Mouse (Mus musculus) ZHBTc4 (cell line): ENCODE results near the gene Gatad2a.
"Not testable (repeated sequence)": the region's sequence is repeated elsewhere in the genome, so short reads cannot be mapped to it uniquely, and the experiment has no call there.

Experiments
- DNase-seq: peaks from one replicate; pipeline ENCODE4 v3.0.0-alpha.2; 2011; ENCODE audit warnings: low read depth, low spot score

The Gatad2a gene

DNA sequence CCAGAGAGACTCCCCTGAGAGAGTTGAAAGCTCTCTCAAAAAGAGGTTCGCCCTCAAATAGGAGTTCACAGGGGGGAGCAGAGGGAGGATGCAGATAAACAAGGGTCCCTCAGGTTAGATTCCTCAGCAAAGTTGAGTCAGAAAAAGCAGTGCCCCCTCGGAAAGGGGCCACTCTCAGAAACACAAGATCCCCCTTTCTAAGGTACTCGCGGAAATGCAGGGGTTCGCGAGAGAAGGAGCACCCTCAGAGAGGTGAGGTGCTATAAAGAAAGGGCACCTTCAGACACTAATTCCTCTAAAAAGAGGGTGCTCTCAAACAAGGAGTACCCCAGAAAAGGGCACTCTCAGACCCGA is 785 bp downstream of the Gatad2a start:
- DNase-seq, result no peak

DNA sequence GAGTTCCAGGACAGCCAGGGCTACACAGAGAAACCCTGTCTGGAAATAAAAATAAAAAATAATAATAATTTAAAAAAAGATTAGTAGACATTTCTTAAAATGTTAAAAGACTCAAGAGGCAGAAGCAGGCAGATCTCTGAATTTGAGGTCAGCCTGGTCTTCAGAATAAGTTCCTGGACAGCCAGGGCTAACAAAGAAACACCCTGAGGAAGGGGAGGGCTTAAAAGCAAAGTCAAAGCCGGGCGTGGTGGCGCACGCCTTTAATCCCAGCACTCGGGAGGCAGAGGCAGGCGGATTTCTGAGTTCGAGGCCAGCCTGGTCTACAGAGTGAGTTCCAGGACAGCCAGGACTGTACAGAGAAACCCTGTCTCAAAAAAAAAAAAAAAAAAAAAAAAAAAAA is 7.2 kb downstream of the Gatad2a start:
- peak; percentile 60 for DNase-seq

DNA sequence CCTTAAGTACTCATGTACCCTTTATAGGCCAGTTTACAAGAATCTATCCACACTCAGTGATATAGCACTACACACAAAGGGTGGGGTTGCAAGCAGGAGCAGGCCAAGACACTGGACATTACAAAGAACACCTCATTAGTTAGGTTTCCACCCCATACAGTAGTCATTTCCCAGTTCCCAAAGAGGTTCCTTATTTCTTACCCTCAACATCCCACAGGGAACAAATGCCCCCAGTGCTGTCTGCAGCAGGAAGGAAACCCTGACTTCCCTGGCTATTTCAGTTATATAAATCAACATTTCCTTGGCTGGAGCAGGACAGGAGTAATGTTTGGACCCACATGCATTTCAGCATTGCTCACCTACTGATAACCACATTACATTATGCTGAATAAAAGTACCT is 8.4 kb downstream of the Gatad2a start:
- DNase-seq, result no peak

DNA sequence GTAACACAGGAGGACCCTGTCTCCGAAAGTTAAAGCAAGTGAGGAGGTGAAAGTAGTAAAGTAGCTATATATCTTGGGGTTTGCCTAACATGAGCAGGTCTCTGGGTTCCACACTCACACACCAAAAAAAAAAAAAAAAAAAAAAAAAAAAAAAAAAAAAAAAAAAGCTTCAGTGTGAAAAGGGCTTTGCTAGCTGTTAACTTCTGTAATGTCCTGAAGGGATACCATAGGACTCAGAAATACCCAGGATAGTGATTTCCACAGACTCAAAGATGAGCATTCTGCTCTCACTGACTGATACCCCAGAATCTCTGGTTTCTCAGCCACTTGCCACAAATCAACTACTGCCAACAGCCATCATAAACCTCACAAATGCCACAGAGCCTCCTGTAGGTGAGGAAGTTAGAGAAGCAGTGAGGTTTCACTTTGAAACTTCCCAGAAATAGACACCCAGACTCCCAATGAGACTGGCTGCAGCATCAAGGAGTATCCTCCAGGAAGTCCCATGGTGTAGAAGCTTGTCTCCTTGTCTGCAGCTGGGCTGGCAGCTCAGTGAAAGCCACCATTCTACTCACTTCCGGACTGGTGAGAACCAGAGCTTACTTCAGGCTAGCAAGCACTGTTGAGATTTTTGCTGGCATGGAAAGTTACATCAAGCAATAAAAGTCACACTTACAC is 11.2 kb downstream of the Gatad2a start:
- no peak for DNase-seq

DNA sequence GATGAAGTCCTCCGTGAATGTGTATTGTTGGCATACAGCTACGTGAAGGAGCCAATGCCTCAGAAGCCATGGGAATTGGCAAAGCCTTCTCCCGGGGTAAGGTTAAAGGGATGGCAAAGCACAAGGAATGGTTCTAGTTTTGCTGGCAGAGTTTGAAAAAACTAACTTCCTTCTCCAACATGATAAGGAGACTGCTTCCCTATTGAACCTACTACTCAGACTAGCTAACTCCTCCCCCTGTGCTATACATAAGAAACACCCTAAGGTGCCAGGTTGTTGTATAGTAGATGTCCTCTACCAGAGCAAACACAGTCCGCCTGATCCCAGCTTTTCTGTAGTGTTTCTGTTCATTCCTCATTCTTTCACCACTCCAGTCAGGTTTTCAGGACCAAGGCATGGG is 17.7 kb downstream of the Gatad2a start:
- no peak for DNase-seq

DNA sequence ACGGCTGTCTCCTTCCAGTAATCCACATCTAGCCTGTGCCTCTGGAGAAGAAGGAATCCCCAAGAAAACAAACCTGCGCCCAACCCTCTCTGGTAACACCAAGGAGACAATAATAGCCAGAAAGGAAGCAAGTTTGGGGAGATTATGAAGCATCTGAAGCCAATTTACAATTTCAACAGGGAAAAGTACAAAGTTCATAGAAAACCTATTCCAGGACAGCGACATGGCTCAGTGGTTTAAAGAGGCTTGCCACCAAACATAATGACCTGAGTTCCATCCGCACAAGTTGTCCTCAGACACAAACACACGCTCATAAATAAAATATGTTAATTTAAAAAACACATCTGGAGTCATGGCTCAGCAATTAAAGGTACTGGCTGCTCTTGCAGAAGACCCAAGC is 21.4 kb downstream of the Gatad2a start:
- no peak for DNase-seq

DNA sequence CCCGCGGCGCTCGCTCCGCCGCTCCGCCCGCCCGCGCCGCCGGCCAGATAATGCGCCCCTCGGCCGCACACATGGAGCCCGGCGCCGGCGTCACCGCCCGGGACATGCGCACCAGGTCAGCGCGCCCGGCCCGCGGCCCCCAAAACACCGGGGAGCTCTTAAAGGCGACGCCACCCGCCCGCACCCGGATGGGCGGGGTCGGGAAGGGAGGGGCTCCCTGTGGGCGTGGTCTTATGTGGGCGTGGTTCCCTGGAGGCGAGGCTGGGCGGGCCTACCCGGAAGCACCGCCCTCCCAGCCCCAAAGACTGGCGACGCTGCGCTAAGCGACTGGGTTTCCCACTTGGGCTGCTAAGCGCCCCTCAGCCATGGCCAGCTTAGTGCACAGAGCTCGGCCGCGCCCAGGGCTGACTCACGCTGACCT is 22.0 kb downstream of the Gatad2a start:
- peak; percentile 92 for DNase-seq

DNA sequence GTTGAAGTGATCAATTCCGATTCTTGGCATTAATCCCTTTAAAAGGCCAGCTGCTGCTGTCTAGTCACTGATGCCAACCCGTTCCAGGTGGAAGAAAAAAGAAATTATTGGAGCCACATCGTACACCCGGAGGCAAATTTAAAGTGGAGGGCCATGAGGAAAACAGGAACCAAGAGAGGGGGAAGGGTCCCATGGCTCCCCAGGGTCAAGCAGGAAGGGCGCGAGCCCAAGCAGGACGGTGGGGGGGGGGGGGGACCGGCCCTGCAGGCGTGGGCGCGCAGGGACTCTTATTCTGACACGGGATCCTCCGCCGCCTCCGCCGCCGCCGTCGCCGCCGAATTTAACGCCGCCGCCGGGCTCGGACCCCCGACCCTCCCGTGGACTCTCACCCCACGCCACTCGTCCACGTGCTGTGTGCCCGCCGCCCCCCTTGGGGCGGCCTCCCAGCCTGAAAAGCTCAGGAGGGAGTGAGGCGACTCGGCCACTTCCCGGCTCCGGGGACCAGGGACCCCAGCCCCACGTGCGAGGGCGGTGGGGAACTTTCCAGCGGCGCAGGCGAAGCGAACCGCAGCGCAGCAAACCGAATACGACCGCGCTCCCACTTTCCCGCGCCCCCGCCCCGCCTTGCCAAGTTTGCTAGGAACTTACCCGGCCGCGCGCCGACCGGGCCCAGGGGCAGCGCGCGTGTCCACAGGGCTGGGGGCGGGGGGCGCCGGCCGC is 22.6 kb downstream of the Gatad2a start:
- DNase-seq, result peak; percentile 70

DNA sequence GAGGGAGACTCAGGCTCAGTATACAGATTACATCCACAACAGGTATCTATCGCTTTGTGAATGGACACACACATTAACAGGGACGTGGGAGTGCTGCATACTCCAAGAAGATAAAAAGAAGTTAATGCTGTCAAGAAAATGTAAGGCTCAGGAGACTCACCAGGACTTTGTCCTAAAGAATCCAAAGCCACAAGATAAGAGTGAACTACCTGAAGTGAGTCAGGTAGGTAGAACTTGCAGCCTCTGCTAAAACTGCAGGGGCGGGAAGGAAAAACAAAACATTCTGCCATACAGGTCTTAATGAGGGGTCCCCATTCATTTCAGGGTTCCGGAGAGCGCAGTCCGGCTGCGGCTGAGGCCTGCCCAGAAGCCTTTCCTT is 23.1 kb downstream of the Gatad2a start:
- DNase-seq, result no peak

DNA sequence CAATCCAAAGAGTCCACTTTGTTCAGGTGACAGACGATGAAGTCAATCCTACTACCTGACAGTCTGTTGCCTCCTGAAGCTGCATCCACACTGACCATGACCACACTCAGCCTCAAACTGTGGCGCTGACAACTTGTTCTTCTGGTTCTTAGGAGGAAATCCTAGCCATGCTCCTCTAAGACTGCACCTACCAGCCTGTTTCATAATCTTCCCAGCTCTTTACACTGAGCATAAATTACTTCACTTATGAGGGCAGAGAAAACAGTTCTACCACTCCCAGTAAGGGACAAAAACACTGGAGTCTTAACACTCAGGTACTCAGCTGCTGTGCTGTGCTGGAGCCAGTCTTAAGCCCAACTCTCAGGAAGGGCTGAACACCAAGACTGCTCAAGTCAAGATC is 25.3 kb downstream of the Gatad2a start:
- no peak for DNase-seq

DNA sequence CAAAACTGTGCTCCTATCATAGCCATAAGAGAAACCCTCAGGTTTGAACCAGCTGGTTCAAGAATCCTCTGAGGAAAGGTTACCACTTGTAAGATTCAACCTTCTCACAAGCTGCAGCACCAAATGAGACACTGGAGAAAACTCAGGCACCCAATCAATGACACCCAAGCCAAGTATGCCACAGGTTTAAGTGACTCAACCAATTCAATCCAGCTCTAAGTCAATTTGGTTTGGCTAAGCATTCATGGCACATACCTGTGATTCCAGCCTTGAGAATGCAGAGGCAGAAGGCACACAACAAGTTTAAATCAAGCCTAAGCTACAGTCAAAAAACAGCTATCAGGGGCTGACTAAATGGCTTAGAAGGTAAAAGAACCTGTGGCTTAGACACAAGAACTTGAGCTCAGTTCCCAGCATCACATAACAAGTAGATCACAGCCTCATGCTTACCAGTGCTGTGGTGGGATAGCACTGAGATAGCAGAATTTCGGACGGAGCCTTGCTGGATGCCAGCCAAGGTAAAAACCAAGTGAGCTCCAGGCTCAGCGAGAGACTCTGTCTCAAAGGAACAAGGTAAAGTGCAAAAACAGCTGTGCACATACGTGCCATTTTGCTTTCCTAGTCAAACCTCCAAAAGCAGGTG is 28.8 kb downstream of the Gatad2a start:
- no peak for DNase-seq

DNA sequence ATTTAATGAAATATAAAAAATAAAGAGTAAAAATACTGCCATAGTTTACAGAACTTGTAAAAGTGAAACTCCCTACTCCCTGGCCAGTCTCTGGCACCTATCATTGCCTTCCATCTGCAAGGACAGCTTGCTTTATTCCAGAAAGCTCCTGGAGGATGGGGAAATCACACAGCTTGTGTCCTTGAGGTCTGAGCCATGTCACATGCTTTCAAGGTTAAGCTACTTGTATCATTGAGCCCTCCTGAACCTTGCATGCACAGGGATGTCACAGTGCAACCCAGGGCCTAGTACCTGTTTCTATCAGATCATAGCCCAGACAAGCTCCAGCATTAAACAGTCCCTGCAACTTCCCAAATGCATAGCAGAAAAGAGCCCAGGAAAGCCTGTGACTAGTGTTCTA is 36.9 kb downstream of the Gatad2a start:
- DNase-seq, result no peak

DNA sequence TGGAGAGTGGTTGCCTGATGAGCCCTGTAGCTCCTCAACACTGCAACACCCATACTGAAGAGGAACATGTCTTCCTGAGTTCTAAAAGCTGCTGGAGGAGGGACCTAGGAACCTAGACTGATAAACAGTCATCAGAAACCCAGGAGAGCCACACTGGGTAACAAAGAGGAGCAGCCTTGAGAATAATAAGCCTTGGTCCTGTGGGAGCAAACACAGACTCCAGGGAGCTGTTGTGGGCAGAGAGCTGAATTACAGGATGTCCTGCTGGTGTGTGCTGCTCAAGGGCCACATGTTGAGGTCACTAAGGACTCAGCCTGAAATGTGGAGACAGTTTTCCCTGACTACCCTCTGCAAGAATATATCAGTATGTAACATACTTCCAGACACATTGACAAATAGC is 38.3 kb downstream of the Gatad2a start:
- no peak for DNase-seq

DNA sequence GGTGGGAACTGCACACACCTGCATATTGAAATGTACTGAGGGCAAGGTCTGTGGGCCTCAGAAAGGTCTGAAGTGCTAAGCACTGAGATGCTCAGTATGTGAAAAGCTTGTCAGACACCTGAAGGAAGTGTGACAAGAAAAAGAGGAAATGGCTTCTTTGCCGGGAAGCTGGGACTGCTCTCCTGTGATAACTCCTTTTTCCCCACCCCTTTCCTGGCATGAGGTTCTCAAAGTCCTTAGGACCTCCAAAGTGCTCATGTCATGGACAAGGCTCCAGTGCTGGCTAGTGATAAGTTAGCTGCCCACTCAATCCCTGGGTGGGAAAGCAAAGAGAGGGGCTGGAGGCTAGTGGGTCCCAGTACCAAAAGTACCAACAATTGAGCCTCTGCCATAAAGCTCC is 38.8 kb downstream of the Gatad2a start:
- no peak for DNase-seq

DNA sequence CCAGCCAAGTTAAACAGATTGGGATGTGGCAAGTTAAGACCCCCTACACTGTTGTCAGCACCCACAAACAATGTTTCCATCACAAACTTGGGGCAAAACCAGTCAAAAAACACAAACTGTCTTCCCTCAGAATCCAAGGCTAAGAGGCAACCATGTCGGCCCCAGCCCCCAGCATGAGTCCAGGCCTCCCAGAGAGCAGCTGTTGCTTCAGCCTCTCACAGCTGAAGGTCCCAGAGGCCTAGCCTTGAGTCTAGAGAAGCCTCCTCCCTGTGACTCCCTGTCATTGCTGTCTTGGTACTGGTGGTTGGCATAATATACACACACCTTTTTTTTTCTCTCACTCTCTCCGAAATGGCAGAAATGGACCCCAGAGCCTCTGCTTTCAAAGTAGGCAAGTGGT is 39.5 kb downstream of the Gatad2a start:
- DNase-seq, result no peak

DNA sequence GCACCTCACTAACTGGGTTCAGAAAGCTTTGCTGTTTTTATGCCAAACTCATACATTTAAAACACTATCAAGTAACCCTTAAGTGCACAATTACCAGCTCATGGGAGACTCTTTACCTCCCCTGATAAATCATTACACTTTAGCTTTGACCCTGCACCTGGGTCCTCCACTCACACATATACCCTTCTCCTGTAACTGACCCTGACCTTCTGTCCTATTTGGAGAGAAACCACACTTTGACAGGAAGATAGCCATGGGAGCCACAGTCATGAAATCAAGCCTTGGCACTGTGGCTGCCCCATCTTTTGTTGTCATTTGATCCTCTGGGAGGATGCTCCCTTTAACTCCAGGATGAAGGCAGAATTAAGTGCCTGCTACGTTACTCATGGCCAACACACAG is 41.5 kb downstream of the Gatad2a start:
- DNase-seq, result no peak

DNA sequence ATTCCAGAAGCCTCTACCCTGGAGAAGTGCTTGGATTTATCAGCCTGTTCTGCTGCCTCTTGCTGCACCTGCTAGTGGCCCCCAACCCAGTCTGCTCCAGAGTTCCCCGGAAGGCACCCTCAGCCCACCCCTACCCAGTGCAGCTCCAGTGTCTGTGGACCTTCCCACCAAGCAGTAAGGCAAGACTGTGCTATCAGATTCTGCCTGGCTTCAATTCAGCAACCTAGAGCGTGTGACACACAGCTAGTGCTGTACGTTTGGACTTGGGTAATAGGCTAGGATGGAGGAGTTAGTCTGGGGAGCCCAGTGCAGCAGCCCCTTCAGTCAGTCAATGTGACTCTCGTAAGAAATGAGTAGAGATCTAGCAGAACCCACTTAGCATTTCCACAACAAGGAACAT is 42.0 kb downstream of the Gatad2a start:
- DNase-seq, result no peak

DNA sequence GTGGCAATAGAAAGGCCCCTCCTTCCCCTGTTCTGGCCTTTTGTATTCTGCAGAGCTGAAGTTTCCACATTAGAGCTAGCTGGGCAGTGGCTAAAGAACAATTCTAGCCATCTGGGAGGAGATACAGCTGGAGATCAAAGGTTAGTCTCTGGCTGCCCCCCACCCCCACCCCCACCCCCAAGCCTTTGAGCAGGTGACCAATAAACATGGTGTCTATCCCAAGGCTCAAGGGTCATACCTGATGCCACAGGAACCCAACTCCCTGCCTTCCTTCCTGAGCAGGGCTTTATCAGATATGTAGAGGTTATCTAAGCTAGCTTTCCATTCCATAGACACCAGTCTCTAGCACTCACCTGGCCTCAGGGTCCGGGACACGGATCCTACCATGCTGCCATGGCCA is 45.9 kb downstream of the Gatad2a start:
- no peak for DNase-seq

DNA sequence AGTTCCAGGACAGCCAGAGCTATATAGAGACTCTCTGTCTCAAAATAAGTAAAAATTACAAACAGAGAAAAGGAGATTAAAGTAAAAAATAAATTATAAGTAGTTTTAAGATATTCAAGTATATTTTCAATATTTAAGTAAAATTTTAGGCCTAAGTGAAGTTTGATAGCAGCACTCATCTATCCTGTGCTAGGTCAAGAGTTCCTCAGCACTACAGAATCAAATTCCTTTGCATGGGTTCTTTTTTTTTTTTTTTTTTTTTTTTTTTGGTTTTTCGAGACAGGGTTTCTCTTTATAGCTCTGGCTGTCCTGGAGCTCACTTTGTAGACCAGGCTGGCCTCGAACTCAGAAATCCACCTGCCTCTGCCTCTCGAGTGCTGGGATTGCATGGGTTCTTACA is 53.7 kb downstream of the Gatad2a start:
- not testable (repeated sequence) for DNase-seq

DNA sequence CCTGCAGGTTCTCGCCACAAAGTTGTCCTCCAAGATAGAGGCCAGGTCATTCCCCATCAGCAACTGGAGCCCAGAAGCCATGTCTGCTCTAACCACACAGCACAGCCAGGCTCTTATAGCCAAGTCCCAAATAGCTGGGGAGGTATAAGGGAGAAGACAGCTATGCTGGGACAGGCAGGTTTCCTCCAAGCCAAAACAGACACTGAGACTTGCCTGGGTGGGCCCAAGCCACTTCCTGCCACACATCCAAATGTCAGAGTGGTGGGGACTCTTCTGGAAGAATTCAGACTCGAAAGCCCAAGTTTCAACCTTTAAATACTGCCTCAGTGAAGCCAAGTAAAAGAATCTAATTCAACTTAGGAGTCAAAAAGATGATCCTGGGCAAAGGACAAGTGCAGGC is 55.8 kb downstream of the Gatad2a start:
- DNase-seq, result no peak

DNA sequence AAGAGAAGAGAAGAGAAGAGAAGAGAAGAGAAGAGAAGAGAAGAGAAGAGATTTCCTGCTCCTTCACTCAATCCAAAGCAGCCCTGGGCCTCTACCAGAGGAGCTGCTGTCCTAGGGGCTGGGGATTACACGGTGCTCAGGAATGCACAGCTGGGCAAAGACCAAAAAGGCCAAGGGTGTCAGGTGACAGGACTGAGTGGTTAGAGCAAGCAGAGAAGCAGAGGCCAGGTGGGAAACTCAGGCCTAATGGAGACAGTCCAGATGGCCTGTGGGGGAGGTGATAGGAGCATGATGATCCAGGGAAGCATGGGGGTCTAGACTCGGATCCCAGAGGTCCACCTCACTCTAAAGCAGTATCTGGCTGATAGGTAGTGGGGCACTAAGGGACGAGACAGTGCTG is 56.6 kb downstream of the Gatad2a start:
- DNase-seq, result peak; percentile 62

DNA sequence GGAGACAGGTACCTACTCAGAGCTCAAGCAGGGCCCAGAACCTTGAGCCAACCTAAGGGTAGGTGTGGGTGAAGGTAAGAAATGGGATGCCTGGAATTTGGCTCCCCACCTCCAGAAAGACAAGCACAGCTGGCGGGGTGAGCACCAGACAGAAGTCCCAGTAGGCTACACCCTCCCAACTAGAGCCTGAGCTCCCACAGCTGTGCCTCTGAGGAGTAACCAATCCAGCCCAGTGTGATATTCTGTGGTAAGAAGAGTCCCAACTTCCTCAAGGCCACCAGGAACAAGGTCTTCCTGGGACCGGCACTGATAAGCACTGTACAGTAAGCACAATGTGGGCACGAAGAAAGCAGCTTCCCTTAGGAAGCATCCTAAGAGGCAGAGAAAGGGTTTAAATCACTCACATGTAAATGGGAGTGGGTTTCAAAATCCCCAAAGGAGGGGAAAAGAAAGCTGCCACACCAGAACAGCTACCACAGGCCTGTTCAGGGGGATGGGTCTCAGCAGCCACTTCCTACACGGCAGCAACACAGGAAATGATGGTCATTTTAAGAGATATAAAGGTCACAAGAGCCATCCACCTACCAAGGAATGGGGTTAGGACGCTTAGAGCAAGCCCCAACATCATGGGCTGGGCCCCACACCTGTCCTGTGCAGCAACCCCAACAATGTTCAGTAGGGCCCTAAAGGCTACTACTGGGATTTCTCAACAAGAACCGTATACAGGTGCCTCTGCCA is 57.8 kb downstream of the Gatad2a start:
- DNase-seq, result peak; percentile 47

DNA sequence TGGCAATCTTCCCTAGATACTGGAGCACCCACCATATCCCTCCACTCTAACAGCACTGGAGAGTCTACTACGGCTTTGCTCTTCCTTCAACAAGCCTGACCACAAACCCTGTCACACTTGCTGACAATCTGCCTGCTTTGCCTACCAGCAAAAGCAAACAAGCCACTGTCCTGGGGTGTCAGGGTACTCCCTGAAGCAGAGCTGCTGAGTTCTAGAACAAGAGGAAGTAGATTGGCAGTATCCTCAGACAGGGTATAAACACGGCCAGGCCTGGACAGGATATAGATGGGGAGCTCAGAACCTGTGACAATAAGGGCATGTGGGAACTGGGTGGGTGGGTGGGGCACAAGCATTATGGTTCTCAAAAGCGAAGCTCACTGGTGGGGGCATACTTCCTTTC is 58.7 kb downstream of the Gatad2a start:
- DNase-seq, result no peak
